Mouse (Mus musculus): ENCODE data around the gene Dgkb. TPM values are rescaled to one million over a fixed set of nuclear protein-coding genes. Genes with fewer than 3 reads are reported as not detected.

Dgkb gene
- polyA plus RNA-seq (2015; fragmentation: Nextera tagmentation; extraction: Ambion mirVana), result 0.84 and 1.2 TPM in 2 replicates

DNA sequence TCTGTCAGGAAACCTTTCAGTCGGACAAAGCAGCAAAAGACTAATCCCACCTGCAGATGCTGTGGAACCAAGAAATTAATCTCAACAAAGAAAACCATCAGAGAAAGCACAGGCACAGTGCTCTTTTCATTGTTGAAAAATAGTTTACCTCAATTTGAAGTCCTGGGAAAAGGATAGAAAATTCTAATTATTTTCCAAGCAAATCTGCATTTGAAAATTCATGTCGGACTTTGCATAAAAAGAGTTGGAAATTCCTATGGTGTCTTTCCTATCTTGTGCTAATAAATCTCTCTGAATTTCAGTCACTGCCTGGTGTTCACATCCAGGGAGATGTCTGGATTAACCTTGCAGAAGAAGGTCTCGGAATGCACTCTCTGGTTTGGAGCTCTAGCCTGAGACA, at the start of gene Dgkb:
TSS of gene Dgkb (plus strand) at position 301 of the 400 bp plus-strand sequence.
- no peak within 1 kb of the TSS for H3K27ac ChIP-seq (ENCODE audit: low read length)
- H3K36me3 ChIP-seq (ENCODE audit: insufficient read depth, low read length), result no peaks in the 10 kb centered on the region
- no peaks in the 10 kb centered on the region for H3K9me3 ChIP-seq (ENCODE audit: low read length)
- no peaks in the 10 kb centered on the region for H3K4me1 ChIP-seq (ENCODE audit: insufficient read depth, low read length)
- H3K27me3 ChIP-seq (ENCODE audit: insufficient read depth, low read length), result no peaks in the 10 kb centered on the region
- no peak within 1 kb of the TSS for H3K4me3 ChIP-seq (ENCODE audit: low read length)
- no peak within 1 kb of the TSS for H3K9ac ChIP-seq (replicated peaks; ENCODE audit: low read length)
- no peak for ATAC-seq (ENCODE audit: low FRiP score, low TSS enrichment)
- 43% methylated on average over 3 of the region's 3 CpGs for WGBS
- no peak within 1 kb of the TSS for H3K4me2 ChIP-seq (replicated peaks; ENCODE audit: low read depth, low read length)

DNA sequence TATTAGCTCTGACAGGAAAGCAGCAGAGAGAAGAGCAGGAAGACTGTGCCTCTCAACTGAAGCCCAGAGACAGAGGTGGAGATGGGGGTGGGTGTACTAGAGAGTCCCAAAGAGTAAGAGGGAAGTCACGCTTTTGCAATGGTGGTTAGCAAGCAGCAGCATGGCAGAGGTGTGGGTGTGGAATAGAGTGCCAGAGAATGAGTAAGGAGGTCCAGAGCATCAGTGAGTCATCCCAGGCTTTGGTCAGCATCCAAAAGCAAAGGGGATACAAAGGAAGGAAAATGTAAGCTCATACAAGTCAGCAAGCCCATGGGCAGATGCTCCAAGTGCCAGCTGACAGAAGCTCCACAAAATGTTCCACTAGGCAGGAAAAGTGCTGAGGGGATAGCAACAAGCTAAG, 47.7 kb upstream of the Dgkb start:
- Histone ChIP-seq H3K4me2 (replicated peaks; ENCODE audit: low read depth, low read length) (no peak overlapping the region), H3K27ac (ENCODE audit: low read length) (no peak overlapping the region), H3K9me3 (ENCODE audit: low read length) (no peaks in the 10 kb centered on the region), H3K27me3 (ENCODE audit: insufficient read depth, low read length) (no peaks in the 10 kb centered on the region), H3K4me3 (ENCODE audit: low read length) (no peak overlapping the region), H3K9ac (replicated peaks; ENCODE audit: low read length) (no peak overlapping the region), H3K4me1 (ENCODE audit: insufficient read depth, low read length) (no peaks in the 10 kb centered on the region), H3K36me3 (ENCODE audit: insufficient read depth, low read length) (no peaks in the 10 kb centered on the region)
- no peak for ATAC-seq (ENCODE audit: low FRiP score, low TSS enrichment)
- 88% methylated on average over 1 of the region's 1 CpGs for WGBS

DNA sequence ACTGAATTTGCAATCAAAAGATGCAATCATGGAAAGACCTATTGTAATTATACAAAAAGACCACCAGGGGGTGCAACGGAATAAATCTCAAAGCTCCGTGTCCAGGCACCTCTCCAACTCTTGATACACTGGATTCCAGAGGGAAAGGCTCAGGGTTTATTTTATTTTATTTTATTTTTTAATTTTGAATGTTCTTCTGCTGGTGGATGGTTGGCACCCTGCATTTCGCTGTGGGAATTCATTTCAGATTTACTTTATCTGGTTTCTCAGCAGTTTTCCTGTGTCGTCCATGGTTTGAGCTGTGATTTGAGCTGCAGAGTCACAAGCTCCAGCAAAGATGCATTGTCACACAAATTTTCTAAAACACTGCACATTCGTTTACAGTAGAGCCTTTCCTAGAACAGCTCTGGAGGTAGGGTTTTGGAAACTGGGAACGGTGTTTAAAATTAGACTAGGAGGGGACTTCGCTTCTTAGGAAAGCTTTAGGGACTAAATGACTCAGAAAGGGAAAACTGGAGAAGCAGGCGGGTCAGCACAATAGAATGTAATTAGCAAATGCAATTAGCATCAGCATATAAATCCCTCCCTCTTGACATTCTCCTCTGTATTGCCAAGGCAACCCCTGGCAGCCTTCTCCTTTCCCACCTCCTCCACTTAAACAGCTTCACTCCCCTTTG, 43.7 kb upstream of the Dgkb start:
- no peaks in the 10 kb centered on the region for H3K9me3 ChIP-seq (ENCODE audit: low read length)
- no peak overlapping the region for H3K27ac ChIP-seq (ENCODE audit: low read length)
- H3K4me1 ChIP-seq (ENCODE audit: insufficient read depth, low read length), result no peaks in the 10 kb centered on the region
- H3K4me3 ChIP-seq (ENCODE audit: low read length), result no peak overlapping the region
- WGBS, result 16% methylated on average over 8 of the region's 8 CpGs
- no peaks in the 10 kb centered on the region for H3K36me3 ChIP-seq (ENCODE audit: insufficient read depth, low read length)
- no peaks in the 10 kb centered on the region for H3K27me3 ChIP-seq (ENCODE audit: insufficient read depth, low read length)
- peak; percentile 51; the same call in 1 of the 2 replicates for ATAC-seq (ENCODE audit: low FRiP score, low TSS enrichment)
- peak overlapping the region; percentile 30; the same call in 1 of the 2 replicates for H3K4me2 ChIP-seq (replicated peaks; ENCODE audit: low read depth, low read length)
- H3K9ac ChIP-seq (replicated peaks; ENCODE audit: low read length), result no peak overlapping the region

DNA sequence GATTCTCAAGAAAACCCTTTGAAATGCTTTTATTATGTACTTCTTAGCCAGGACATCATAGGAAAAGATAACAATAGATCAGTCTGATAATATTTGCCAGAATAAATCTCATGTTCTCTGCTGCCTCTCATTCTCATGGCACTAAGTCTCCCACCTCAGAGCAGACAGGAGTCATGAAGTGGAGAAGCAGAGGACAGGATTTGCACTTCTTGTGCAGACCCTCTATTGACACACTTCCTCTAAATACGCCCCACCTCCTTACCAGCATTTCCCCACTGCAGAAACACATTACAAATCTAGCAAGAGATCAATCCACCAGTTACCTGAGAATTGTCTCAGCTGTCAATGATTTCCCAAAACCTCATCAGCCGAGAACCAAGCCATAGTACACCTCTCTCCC, 42.9 kb upstream of the Dgkb start:
- H3K4me2 ChIP-seq (replicated peaks; ENCODE audit: low read depth, low read length), result no peak overlapping the region
- no peaks in the 10 kb centered on the region for H3K9me3 ChIP-seq (ENCODE audit: low read length)
- no peaks in the 10 kb centered on the region for H3K4me1 ChIP-seq (ENCODE audit: insufficient read depth, low read length)
- no peaks in the 10 kb centered on the region for H3K27me3 ChIP-seq (ENCODE audit: insufficient read depth, low read length)
- no peaks in the 10 kb centered on the region for H3K36me3 ChIP-seq (ENCODE audit: insufficient read depth, low read length)
- no peak overlapping the region for H3K4me3 ChIP-seq (ENCODE audit: low read length)
- no peak overlapping the region for H3K27ac ChIP-seq (ENCODE audit: low read length)
- 42% methylated on average over 2 of the region's 2 CpGs for WGBS
- H3K9ac ChIP-seq (replicated peaks; ENCODE audit: low read length), result no peak overlapping the region
- ATAC-seq (ENCODE audit: low FRiP score, low TSS enrichment), result no peak

DNA sequence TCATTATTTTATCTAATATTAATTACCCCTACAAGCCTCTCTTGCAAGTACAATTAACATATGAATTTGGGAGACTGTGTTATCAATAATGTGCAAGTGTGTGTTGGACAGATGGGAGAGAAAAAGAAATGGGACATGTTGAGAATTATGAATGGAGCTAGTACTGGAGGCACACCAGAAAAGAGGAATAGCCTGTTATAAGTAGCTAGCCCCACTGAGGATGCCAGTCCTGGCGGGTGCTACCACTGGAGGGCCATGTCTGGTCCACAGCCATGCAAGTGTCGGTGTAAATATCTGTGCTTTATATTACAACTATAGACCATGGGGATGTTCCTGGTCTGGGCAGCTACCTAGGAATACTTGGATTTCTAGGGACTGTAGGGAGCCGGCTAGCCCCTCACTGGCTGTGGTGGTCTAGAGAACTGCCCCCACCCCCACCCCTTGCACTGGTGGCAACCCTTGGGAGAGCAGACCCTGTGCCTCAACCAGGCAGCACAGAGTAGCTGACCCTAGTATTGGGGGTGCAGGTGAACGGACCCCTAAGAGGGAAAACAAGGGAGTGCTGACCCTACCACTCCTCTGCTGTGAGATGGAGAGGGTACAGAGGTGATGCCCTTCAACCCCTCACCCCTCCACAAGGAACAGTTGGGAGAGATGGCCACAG, 21.1 kb upstream of the Dgkb start:
- H3K4me2 ChIP-seq (replicated peaks; ENCODE audit: low read depth, low read length), result no peak overlapping the region
- WGBS, result 87% methylated on average over 4 of the region's 4 CpGs
- H3K27me3 ChIP-seq (ENCODE audit: insufficient read depth, low read length), result no peaks in the 10 kb centered on the region
- no peak overlapping the region for H3K9ac ChIP-seq (replicated peaks; ENCODE audit: low read length)
- peak; percentile 31; the same call in 1 of the 2 replicates for ATAC-seq (ENCODE audit: low FRiP score, low TSS enrichment)
- H3K4me1 ChIP-seq (ENCODE audit: insufficient read depth, low read length), result no peaks in the 10 kb centered on the region
- H3K4me3 ChIP-seq (ENCODE audit: low read length), result no peak overlapping the region
- H3K36me3 ChIP-seq (ENCODE audit: insufficient read depth, low read length), result no peaks in the 10 kb centered on the region
- no peak overlapping the region for H3K27ac ChIP-seq (ENCODE audit: low read length)
- no peaks in the 10 kb centered on the region for H3K9me3 ChIP-seq (ENCODE audit: low read length)

DNA sequence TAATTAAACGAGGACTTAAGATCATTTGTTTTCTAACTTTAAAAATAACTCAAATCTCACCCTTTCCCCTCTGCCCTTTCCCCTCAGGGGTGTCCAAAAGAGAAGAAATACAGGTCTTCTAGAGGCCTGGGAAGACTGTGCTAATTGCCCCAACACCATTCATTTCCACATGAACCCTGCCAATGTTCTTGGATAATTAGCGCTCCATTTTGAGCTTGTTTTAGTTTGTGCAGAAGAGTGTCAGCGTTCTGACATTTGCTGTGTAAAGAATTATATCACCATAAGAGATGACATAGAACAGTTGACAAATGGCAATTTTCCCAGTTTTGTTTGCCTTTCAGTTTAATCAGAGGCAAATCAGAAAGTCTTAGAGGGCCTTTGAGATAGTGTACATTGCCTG, 3.4 kb upstream of the Dgkb start:
- Histone ChIP-seq H3K27ac (ENCODE audit: low read length) (no peak overlapping the region), H3K9ac (replicated peaks; ENCODE audit: low read length) (no peak overlapping the region), H3K27me3 (ENCODE audit: insufficient read depth, low read length) (no peaks in the 10 kb centered on the region), H3K4me1 (ENCODE audit: insufficient read depth, low read length) (no peaks in the 10 kb centered on the region), H3K36me3 (ENCODE audit: insufficient read depth, low read length) (no peaks in the 10 kb centered on the region), H3K9me3 (ENCODE audit: low read length) (no peaks in the 10 kb centered on the region), H3K4me3 (ENCODE audit: low read length) (no peak overlapping the region), H3K4me2 (replicated peaks; ENCODE audit: low read depth, low read length) (no peak overlapping the region)
- no peak for ATAC-seq (ENCODE audit: low FRiP score, low TSS enrichment)
- WGBS, result 70% methylated on average over 3 of the region's 3 CpGs

DNA sequence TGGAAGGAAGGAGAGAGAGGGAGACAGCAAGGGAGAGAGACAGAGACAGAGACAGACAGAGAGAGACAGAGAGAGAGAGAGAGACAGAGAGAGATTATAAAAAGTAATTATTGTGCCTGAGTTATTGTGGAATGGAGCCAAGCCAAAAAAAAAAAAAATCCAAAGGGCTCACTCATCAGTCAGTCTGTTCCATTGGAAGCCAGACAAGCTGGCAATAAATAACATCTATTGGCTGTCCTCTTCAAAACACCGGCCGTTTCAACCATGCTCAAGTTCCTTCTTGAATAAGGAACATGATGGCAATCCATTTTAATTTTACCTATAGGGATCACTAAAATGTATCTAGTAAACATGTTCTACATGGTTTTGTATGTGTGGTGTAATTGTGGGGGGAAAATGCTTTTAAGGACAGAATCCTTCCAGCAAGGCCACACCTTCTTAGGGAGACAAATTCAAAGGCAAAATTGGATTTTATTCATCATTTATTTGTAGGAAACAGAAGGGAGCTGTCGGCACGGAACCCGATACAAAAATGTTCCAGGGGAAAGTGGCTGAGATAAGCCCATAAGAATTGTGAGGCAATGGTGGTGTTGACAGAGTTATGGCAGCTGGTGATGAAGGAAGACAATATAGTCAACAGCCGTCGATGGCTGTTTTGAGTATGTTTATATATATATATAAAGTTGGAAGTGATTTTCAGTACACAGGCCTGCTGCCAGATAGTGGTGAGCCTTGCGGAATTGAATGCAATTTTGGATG, 3.7 kb downstream of the Dgkb start:
- no peak overlapping the region for H3K4me2 ChIP-seq (replicated peaks; ENCODE audit: low read depth, low read length)
- no peak overlapping the region for H3K9ac ChIP-seq (replicated peaks; ENCODE audit: low read length)
- no peak overlapping the region for H3K27ac ChIP-seq (ENCODE audit: low read length)
- 65% methylated on average over 8 of the region's 8 CpGs for WGBS
- no peak overlapping the region for H3K4me3 ChIP-seq (ENCODE audit: low read length)
- H3K4me1 ChIP-seq (ENCODE audit: insufficient read depth, low read length), result no peaks in the 10 kb centered on the region
- H3K9me3 ChIP-seq (ENCODE audit: low read length), result no peaks in the 10 kb centered on the region
- no peaks in the 10 kb centered on the region for H3K27me3 ChIP-seq (ENCODE audit: insufficient read depth, low read length)
- no peaks in the 10 kb centered on the region for H3K36me3 ChIP-seq (ENCODE audit: insufficient read depth, low read length)
- no peak for ATAC-seq (ENCODE audit: low FRiP score, low TSS enrichment)

DNA sequence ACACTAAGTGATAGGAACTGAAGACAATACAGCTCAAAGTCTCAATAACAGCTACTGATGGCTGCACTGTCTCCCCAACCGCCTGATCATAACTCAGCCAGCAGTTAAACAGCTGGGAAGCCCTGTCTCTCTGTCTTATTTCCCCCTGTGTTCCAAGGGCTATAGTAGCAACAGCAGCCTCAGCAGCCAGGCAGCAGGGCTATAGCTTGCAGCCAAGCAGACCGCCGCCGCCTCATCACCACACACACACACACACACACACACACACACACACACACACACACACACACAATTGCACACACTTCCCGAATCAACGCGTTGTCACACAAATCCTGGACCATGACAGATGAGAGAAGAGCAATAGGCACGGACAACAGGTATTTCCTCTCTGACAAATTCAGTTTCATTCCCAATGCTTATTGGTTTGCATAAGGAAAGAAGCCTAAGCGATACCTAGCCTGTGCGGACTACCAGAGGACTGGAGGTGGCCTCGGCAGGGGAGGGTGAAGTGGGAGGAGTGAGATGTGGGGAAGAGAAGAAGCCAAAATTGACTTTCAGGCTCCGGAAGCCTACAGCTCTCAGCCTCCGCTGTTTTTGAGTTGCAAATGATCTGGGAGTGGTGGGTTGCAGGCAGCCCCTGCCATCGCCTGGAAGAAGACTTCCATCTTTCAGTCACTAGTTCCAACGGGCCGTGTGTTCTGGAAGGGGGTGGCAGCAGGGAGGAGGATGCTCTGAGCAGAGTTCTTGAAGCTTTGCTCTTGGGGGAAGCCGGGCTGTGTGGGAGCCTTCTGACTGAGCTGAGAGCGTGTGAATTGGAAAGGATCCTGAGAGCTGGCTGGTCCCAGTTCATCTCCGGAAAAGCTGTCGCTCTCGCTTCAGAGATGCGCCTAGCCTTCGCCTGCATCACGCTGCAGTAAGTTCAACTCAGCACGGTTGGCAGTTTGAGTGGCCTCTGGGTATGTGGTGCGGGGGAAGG, 62.8 kb downstream of the Dgkb start:
- Histone ChIP-seq H3K9me3 (ENCODE audit: low read length) (no peaks in the 10 kb centered on the region), H3K4me3 (ENCODE audit: low read length) (peak overlapping the region; percentile 44), H3K27ac (ENCODE audit: low read length) (no peak overlapping the region), H3K4me1 (ENCODE audit: insufficient read depth, low read length) (no peaks in the 10 kb centered on the region), H3K27me3 (ENCODE audit: insufficient read depth, low read length) (no peaks in the 10 kb centered on the region), H3K4me2 (replicated peaks; ENCODE audit: low read depth, low read length) (peak overlapping the region; percentile 58), H3K36me3 (ENCODE audit: insufficient read depth, low read length) (no peaks in the 10 kb centered on the region), H3K9ac (replicated peaks; ENCODE audit: low read length) (peak overlapping the region; percentile 13)
- ATAC-seq (ENCODE audit: low FRiP score, low TSS enrichment), result peak; percentile 73; the same call in 1 of the 2 replicates
- WGBS, result under 1% methylated on average over 26 of the region's 26 CpGs

DNA sequence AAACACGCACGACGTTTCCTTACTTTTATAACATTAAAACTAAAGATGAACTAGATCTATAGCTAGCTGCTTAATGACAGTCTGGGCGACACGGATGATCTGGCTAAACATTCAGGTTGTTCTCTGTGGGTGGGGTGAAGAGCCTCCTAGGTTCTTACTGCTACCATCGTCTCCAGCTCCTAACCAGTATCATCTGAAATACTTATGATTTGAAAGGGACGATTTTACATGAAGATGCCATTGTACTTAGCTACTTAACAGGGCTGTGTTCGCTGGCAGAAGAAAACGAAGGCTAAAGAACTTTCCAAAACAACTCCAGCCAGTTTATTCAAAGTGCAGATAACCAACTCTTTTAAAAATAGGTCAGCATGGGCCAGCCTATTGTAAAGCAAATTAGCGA, 63.9 kb downstream of the Dgkb start:
- WGBS, result 6% methylated on average over 10 of the region's 10 CpGs

More for the DNA sequence above, 63.9 kb downstream of the Dgkb start:
- ATAC-seq (ENCODE audit: low FRiP score, low TSS enrichment), result no peak
- Histone ChIP-seq H3K4me1 (ENCODE audit: insufficient read depth, low read length) (no peaks in the 10 kb centered on the region), H3K36me3 (ENCODE audit: insufficient read depth, low read length) (no peaks in the 10 kb centered on the region), H3K4me3 (ENCODE audit: low read length) (peak overlapping the region; percentile 44), H3K4me2 (replicated peaks; ENCODE audit: low read depth, low read length) (peak overlapping the region; percentile 58), H3K27ac (ENCODE audit: low read length) (no peak overlapping the region), H3K9ac (replicated peaks; ENCODE audit: low read length) (no peak overlapping the region), H3K27me3 (ENCODE audit: insufficient read depth, low read length) (no peaks in the 10 kb centered on the region), H3K9me3 (ENCODE audit: low read length) (no peaks in the 10 kb centered on the region)

Data from kidney, embryonic 16.5 days (tissue).